Mouse (Mus musculus) hindbrain, postnatal 0 days (tissue): Measurements from ENCODE around the gene Lilra5. TPM values are rescaled to one million over a fixed set of nuclear protein-coding genes. Genes with fewer than 3 reads are reported as not detected.

ENCODE experiments used
- ATAC-seq: fragments of 200-750 bp; cut with Nextera tagmentation; 2 replicates; pipeline ENCODE4 v1.8.0; 2017; ENCODE audit warnings: mild to moderate bottlenecking, moderate TSS enrichment, moderate library complexity
- DNase-seq: peaks from one replicate; pipeline ENCODE4 v3.0.0-alpha.2; 2015; ENCODE audit warnings: low spot score
- H3K27ac ChIP-seq: fragments of 300-500 bp; sonication (generic); 2 replicates; pipeline ENCODE4 v1.5.1; 2014; ENCODE audit warnings: mild to moderate bottlenecking
- H3K27me3 ChIP-seq: fragments of 300-500 bp; sonication (generic); 2 replicates; pipeline ENCODE4 v1.6.1; 2014; ENCODE audit warnings: low read length, mixed read lengths; ENCODE audit not compliant: insufficient read depth
- H3K36me3 ChIP-seq: fragments of 300-500 bp; sonication (generic); 2 replicates; pipeline ENCODE4 v1.6.1; 2014; ENCODE audit warnings: low read length, mixed read lengths; ENCODE audit not compliant: insufficient read depth
- H3K4me1 ChIP-seq: fragments of 300-500 bp; sonication (generic); 2 replicates; pipeline ENCODE4 v1.6.1; 2014; ENCODE audit warnings: antibody characterized with exemption, low read length, mixed read lengths; ENCODE audit not compliant: insufficient read depth
- H3K4me2 ChIP-seq: fragments of 300-500 bp; sonication (generic); 2 replicates; pipeline ENCODE4 v1.6.1; 2014; ENCODE audit warnings: low read depth, mild to moderate bottlenecking, low read length, moderate library complexity, mixed read lengths
- H3K4me3 ChIP-seq: fragments of 300-500 bp; sonication (generic); 2 replicates; pipeline ENCODE4 v1.5.1; 2014; ENCODE audit warnings: low read length
- H3K9ac ChIP-seq: fragments of 300-500 bp; sonication (generic); replicated peaks from 2 replicates; pipeline ENCODE4 v1.6.1; 2014; ENCODE audit warnings: mild to moderate bottlenecking, low read length, moderate library complexity, mixed read lengths
- H3K9me3 ChIP-seq: fragments of 300-500 bp; sonication (generic); 2 replicates; pipeline ENCODE4 v1.6.1; 2016; ENCODE audit warnings: low read length, mixed read lengths
- CTCF ChIP-seq: IDR thresholded peaks from 2 replicates; pipeline ENCODE4 v1.5.1; 2016; ENCODE audit warnings: antibody characterized with exemption, control low read depth, low read depth
- WGBS: fragments of 180-500 bp; shearing (Covaris S2); extraction: QIAGEN DNeasy Blood & Tissue Kit; methylation state at CpG from one replicate; pipeline ENCODE4 v1.1.7; 2014; 5-methylcytosine and 5-hydroxymethylcytosine counted together
- polyA plus RNA-seq: library from polyadenylated mRNA; unstranded; fragments of >200 nt; fragmentation: Nextera tagmentation; extraction: Ambion mirVana; gene quantifications from 2 replicates; pipeline ENCODE4 v1.2.1, GENCODE M21; 2015
- total RNA-seq: library from RNA; depleted of rRNA; stranded (reverse); fragments of >200 nt; gene quantifications from 2 replicates; pipeline ENCODE4 v1.2.3, GENCODE M21; 2014; rRNA removed

Lilra5 gene
- total and polyA plus RNA-seq, 2 experiments from 2014 or later = 0.09 TPM; not detected in 1

DNA sequence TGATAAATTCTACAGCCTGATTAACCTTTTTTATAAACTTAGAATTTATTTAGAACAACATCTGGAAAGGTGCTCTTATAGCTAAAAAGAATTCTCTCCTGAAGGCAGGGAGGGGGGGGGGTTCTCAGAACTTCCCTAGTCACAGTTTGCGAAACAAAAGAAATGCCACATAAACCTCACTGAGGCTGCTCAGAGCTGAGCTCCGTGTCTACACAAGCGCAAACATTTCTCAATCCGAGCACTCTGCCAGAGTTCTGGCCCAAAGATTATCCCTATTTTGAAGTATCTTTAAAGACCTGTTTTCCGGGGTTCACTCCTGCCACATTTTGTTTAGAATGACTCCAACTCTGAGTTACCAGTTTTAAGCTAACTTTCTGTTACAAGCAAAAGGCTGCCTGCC is 55.1 kb downstream of the Lilra5 start:
- Histone ChIP-seq H3K9ac (no peak overlapping the region), H3K4me3 (no peak overlapping the region), H3K36me3 (no peaks in the 10 kb centered on the region), H3K27me3 (no peaks in the 10 kb centered on the region), H3K4me2 (no peak overlapping the region), H3K4me1 (no peaks in the 10 kb centered on the region), H3K27ac (no peak overlapping the region), H3K9me3 (no peaks in the 10 kb centered on the region)
- DNase-seq (no peak), ATAC-seq (no peak)
- TF ChIP-seq CTCF = no peak
- 73% methylated on average over 5 of the region's 5 CpGs for WGBS

Other genes starting within 250 kb of the Lilra5 start
- 6.2 and 8.6 TPM in 2 replicates for gene Lair1, start 174.6 kb upstream of the Lilra5 start, total RNA-seq
- 3.4 and 4.0 TPM in 2 replicates for gene Lair1, start 174.6 kb upstream of the Lilra5 start, polyA plus RNA-seq
- 819 and 1,009 TPM in 2 replicates for gene Ttyh1, start 118.3 kb upstream of the Lilra5 start, total RNA-seq
- gene Ttyh1, start 118.3 kb upstream of the Lilra5 start, polyA plus RNA-seq = 249 and 272 TPM in 2 replicates
- gene Leng8, start 100.7 kb upstream of the Lilra5 start, total RNA-seq = 183 and 264 TPM in 2 replicates
- gene Leng8, start 100.7 kb upstream of the Lilra5 start, polyA plus RNA-seq = 49.1 and 50.8 TPM in 2 replicates
- gene Leng9, start 87.4 kb upstream of the Lilra5 start, total RNA-seq = 4.2 and 4.4 TPM in 2 replicates
- 4.2 and 5.4 TPM in 2 replicates for gene Leng9, start 87.4 kb upstream of the Lilra5 start, polyA plus RNA-seq
- gene Cdc42ep5, start 72.9 kb upstream of the Lilra5 start, total RNA-seq = 8.5 and 15.9 TPM in 2 replicates
- gene Cdc42ep5, start 72.9 kb upstream of the Lilra5 start, polyA plus RNA-seq = 11.7 and 12.0 TPM in 2 replicates
- not detected in 2 replicates for gene Ncr1, start 100.0 kb downstream of the Lilra5 start, total RNA-seq
- not detected in 2 replicates for gene Ncr1, start 100.0 kb downstream of the Lilra5 start, polyA plus RNA-seq
- gene Gp6, start 160.0 kb downstream of the Lilra5 start, total RNA-seq = not detected in 2 replicates
- gene Gp6, start 160.0 kb downstream of the Lilra5 start, polyA plus RNA-seq = not detected in 2 replicates
- 71.9 and 103 TPM in 2 replicates for gene Rdh13, start 207.9 kb downstream of the Lilra5 start, total RNA-seq
- 38.4 and 39.4 TPM in 2 replicates for gene Rdh13, start 207.9 kb downstream of the Lilra5 start, polyA plus RNA-seq
- gene Eps8l1, start 222.9 kb downstream of the Lilra5 start, total RNA-seq = 5.0 and 5.8 TPM in 2 replicates
- 5.7 and 7.7 TPM in 2 replicates for gene Eps8l1, start 222.9 kb downstream of the Lilra5 start, polyA plus RNA-seq